Mouse (Mus musculus) CH12F3 (cell line): ENCODE data around the gene Fam222b.
"Not testable (repeated sequence)": the region's sequence is repeated elsewhere in the genome, so short reads cannot be mapped to it uniquely, and the experiment has no call there.

Source experiments
- in situ Hi-C: fragments of 300-500 bp; cut with MboI; formaldehyde crosslinking; loops from 2 replicates; pipeline ENCODE4 v1.14.3; 2020; ENCODE audit warnings: low sequenced_read_pairs

The Fam222b gene

GRCm38 (mm10) chr11:78134344-78134743 is 39.9 kb downstream of the Fam222b start:
- in situ Hi-C loops = no loop called here

GRCm38 (mm10) chr11:78135314-78135713 is 40.9 kb downstream of the Fam222b start:
- in situ Hi-C loops = not testable (repeated sequence)

GRCm38 (mm10) chr11:78136132-78136531 is 41.7 kb downstream of the Fam222b start:
- in situ Hi-C loops = no loop called here

GRCm38 (mm10) chr11:78137584-78137983 is 43.1 kb downstream of the Fam222b start:
- in situ Hi-C loops = no loop called here

GRCm38 (mm10) chr11:78138023-78138422 is 43.6 kb downstream of the Fam222b start:
- in situ Hi-C loops = no loop called here

- in situ Hi-C loops = loop anchor here (10.0 kb wide), 1 partner anchor 86 kb away; no protein-coding TSS in a partner anchor
Measured at GRCm38 (mm10) chr11:78140665-78141064, 46.2 kb downstream of the Fam222b start.

- in situ Hi-C loops = loop anchor here (10.0 kb wide), 1 partner anchor 89 kb away; no protein-coding TSS in a partner anchor
Measured at GRCm38 (mm10) chr11:78143520-78143919, 49.1 kb downstream of the Fam222b start.

- in situ Hi-C loops = loop anchor here (10.0 kb wide), 1 partner anchor 91 kb away; no protein-coding TSS in a partner anchor
Measured at GRCm38 (mm10) chr11:78146168-78146567, 51.7 kb downstream of the Fam222b start.

- in situ Hi-C loops = loop anchor here (10.0 kb wide), 1 partner anchor 92 kb away; no protein-coding TSS in a partner anchor
Measured at GRCm38 (mm10) chr11:78146707-78147543, 52.5 kb downstream of the Fam222b start.

- in situ Hi-C loops = no loop called here
Measured at GRCm38 (mm10) chr11:78151161-78151560, 56.7 kb downstream of the Fam222b start.

GRCm38 (mm10) chr11:78152299-78153231 is 58.1 kb downstream of the Fam222b start:
- in situ Hi-C loops = no loop called here

- in situ Hi-C loops = no loop called here
Measured at GRCm38 (mm10) chr11:78153778-78154177, 59.3 kb downstream of the Fam222b start.

GRCm38 (mm10) chr11:78155674-78156073 is 61.2 kb downstream of the Fam222b start:
- in situ Hi-C loops = no loop called here

GRCm38 (mm10) chr11:78156156-78156699 is 61.8 kb downstream of the Fam222b start:
- in situ Hi-C loops = no loop called here

- in situ Hi-C loops = no loop called here
Measured at GRCm38 (mm10) chr11:78159096-78159495, 64.6 kb downstream of the Fam222b start.

- in situ Hi-C loops = no loop called here
Measured at GRCm38 (mm10) chr11:78159557-78159956, 65.1 kb downstream of the Fam222b start.

- in situ Hi-C loops = no loop called here
Measured at GRCm38 (mm10) chr11:78160171-78160570, 65.7 kb downstream of the Fam222b start.

- in situ Hi-C loops = no loop called here
Measured at GRCm38 (mm10) chr11:78160675-78161074, 66.2 kb downstream of the Fam222b start.

GRCm38 (mm10) chr11:78161169-78161568 is 66.7 kb downstream of the Fam222b start:
- in situ Hi-C loops = no loop called here

- in situ Hi-C loops = no loop called here
Measured at GRCm38 (mm10) chr11:78161968-78162367, 67.5 kb downstream of the Fam222b start.

GRCm38 (mm10) chr11:78162504-78162903 is 68.0 kb downstream of the Fam222b start:
- in situ Hi-C loops = no loop called here
